Mouse (Mus musculus) forebrain, embryonic 12.5 days (tissue): ENCODE measurements at regions not wholly inside any gene's neighbourhood (a gene's known extent, or its start where the extent isn't known, plus 50 kb on each side); places are given as distances from the start of the nearest gene placed in this dataset.
A peak's percentile ranks its signal among the peaks of the same experiment; 100 is the strongest.

ENCODE experiments used
- ATAC-seq: fragments of 200-750 bp; cut with Nextera tagmentation; 2 replicates; pipeline ENCODE4 v1.8.0; 2017; ENCODE audit warnings: moderate TSS enrichment; ENCODE audit not compliant: low FRiP score
- H3K27ac ChIP-seq: fragments of 300-500 bp; sonication (generic); 2 replicates; pipeline ENCODE4 v1.5.1; 2016; ENCODE audit warnings: mild to moderate bottlenecking
- H3K27me3 ChIP-seq: fragments of 300-500 bp; sonication (generic); 2 replicates; pipeline ENCODE4 v1.6.1; 2016; ENCODE audit warnings: mild to moderate bottlenecking
- H3K36me3 ChIP-seq: fragments of 300-500 bp; sonication (generic); replicated peaks from 2 replicates; pipeline ENCODE4 v1.6.1; 2016; ENCODE audit warnings: mild to moderate bottlenecking
- H3K4me1 ChIP-seq: fragments of 300-500 bp; sonication (generic); 2 replicates; pipeline ENCODE4 v1.6.1; 2016
- H3K4me2 ChIP-seq: fragments of 300-500 bp; sonication (generic); 2 replicates; pipeline ENCODE4 v1.6.1; 2016; ENCODE audit warnings: mild to moderate bottlenecking, moderate library complexity
- H3K4me3 ChIP-seq: fragments of 300-500 bp; sonication (generic); replicated peaks from 2 replicates; pipeline ENCODE4 v1.5.1; 2016; ENCODE audit warnings: mild to moderate bottlenecking
- H3K9ac ChIP-seq: fragments of 300-500 bp; sonication (generic); 2 replicates; pipeline ENCODE4 v1.6.1; 2016; ENCODE audit warnings: mild to moderate bottlenecking
- H3K9me3 ChIP-seq: fragments of 300-500 bp; sonication (generic); 2 replicates; pipeline ENCODE4 v1.6.1; 2016
- WGBS: fragments of 180-500 bp; shearing (Covaris S2); methylation state at CpG from one replicate; pipeline ENCODE4 v1.1.7; 2016; 5-methylcytosine and 5-hydroxymethylcytosine counted together

GRCm38 (mm10) chr1:186457098-186457497 lies 248.7 kb downstream of the Tgfb2 start:
- no peak overlapping the region for H3K4me3 ChIP-seq
- no peaks in the 10 kb centered on the region for H3K9me3 ChIP-seq
- ATAC-seq: no peak
- H3K36me3 ChIP-seq: no peaks in the 10 kb centered on the region
- H3K27me3 ChIP-seq: no peaks in the 10 kb centered on the region
- 72% methylated on average over 8 of the region's 8 CpGs for WGBS
- H3K4me2 ChIP-seq: no peak overlapping the region
- no peak overlapping the region for H3K27ac ChIP-seq
- no peaks in the 10 kb centered on the region for H3K4me1 ChIP-seq
- no peak overlapping the region for H3K9ac ChIP-seq

- Histone ChIP-seq H3K4me2 (no peak overlapping the region), H3K9ac (no peak overlapping the region), H3K27ac (no peak overlapping the region), H3K27me3 (no peaks in the 10 kb centered on the region), H3K4me3 (no peak overlapping the region), H3K4me1 (no peaks in the 10 kb centered on the region), H3K9me3 (no peaks in the 10 kb centered on the region), H3K36me3 (no peaks in the 10 kb centered on the region)
- WGBS: 95% methylated on average over 3 of the region's 3 CpGs
- no peak for ATAC-seq
Measured at GRCm38 (mm10) chr1:186456131-186456530, 249.7 kb downstream of the Tgfb2 start.

- H3K27me3 ChIP-seq: no peaks in the 10 kb centered on the region
- H3K9me3 ChIP-seq: no peaks in the 10 kb centered on the region
- H3K27ac ChIP-seq: no peak overlapping the region
- no peaks in the 10 kb centered on the region for H3K4me1 ChIP-seq
- ATAC-seq: no peak
- no peak overlapping the region for H3K4me3 ChIP-seq
- no peaks in the 10 kb centered on the region for H3K36me3 ChIP-seq
- no peak overlapping the region for H3K4me2 ChIP-seq
- 77% methylated on average over 7 of the region's 7 CpGs for WGBS
- H3K9ac ChIP-seq: no peak overlapping the region
Measured at GRCm38 (mm10) chr1:186455177-186455660, 250.6 kb downstream of the Tgfb2 start.

GRCm38 (mm10) chr1:186454393-186455085 lies 251.2 kb downstream of the Tgfb2 start:
- Histone ChIP-seq H3K4me3 (no peak overlapping the region), H3K9me3 (no peaks in the 10 kb centered on the region), H3K27ac (no peak overlapping the region), H3K4me1 (no peaks in the 10 kb centered on the region), H3K27me3 (no peaks in the 10 kb centered on the region), H3K4me2 (no peak overlapping the region), H3K36me3 (no peaks in the 10 kb centered on the region), H3K9ac (no peak overlapping the region)
- 67% methylated on average over 4 of the region's 4 CpGs for WGBS
- no peak for ATAC-seq

GRCm38 (mm10) chr1:186448841-186449650 lies 256.7 kb downstream of the Tgfb2 start:
- WGBS: 50% methylated on average over 16 of the region's 16 CpGs
- H3K4me3 ChIP-seq: no peak overlapping the region

GRCm38 (mm10) chr1:186447521-186447920 lies 258.3 kb downstream of the Tgfb2 start:
- no peaks in the 10 kb centered on the region for H3K9me3 ChIP-seq

More at GRCm38 (mm10) chr1:186448841-186449650, 256.7 kb downstream of the Tgfb2 start:
- H3K27me3 ChIP-seq: no peaks in the 10 kb centered on the region
- no peak for ATAC-seq
- H3K27ac ChIP-seq: no peak overlapping the region
- no peak overlapping the region for H3K9ac ChIP-seq
- no peaks in the 10 kb centered on the region for H3K36me3 ChIP-seq
- no peak overlapping the region for H3K4me2 ChIP-seq
- H3K9me3 ChIP-seq: no peaks in the 10 kb centered on the region
- peaks cover 6% of the 10 kb centered on the region for H3K4me1 ChIP-seq

GRCm38 (mm10) chr1:186444701-186445131 lies 261.1 kb downstream of the Tgfb2 start:
- WGBS: 54% methylated on average over 5 of the region's 5 CpGs

More at GRCm38 (mm10) chr1:186447521-186447920, 258.3 kb downstream of the Tgfb2 start:
- 85% methylated on average over 1 of the region's 1 CpGs for WGBS
- Histone ChIP-seq H3K9ac (no peak overlapping the region), H3K27me3 (no peaks in the 10 kb centered on the region), H3K4me3 (no peak overlapping the region), H3K36me3 (no peaks in the 10 kb centered on the region), H3K4me1 (peaks cover 6% of the 10 kb centered on the region), H3K4me2 (no peak overlapping the region), H3K27ac (no peak overlapping the region)
- no peak for ATAC-seq

GRCm38 (mm10) chr1:186442160-186442559 lies 263.6 kb downstream of the Tgfb2 start:
- H3K4me2 ChIP-seq: no peak overlapping the region
- WGBS: 60% methylated on average over 1 of the region's 1 CpGs
- no peak overlapping the region for H3K4me3 ChIP-seq
- no peaks in the 10 kb centered on the region for H3K36me3 ChIP-seq
- H3K4me1 ChIP-seq: no peaks in the 10 kb centered on the region; the same call in 1 of the 2 replicates
- no peaks in the 10 kb centered on the region for H3K9me3 ChIP-seq
- ATAC-seq: no peak
- H3K27ac ChIP-seq: no peak overlapping the region
- H3K27me3 ChIP-seq: no peaks in the 10 kb centered on the region
- H3K9ac ChIP-seq: no peak overlapping the region

More at GRCm38 (mm10) chr1:186444701-186445131, 261.1 kb downstream of the Tgfb2 start:
- no peaks in the 10 kb centered on the region for H3K27me3 ChIP-seq
- H3K27ac ChIP-seq: no peak overlapping the region
- ATAC-seq: no peak
- no peak overlapping the region for H3K4me2 ChIP-seq
- H3K9me3 ChIP-seq: no peaks in the 10 kb centered on the region
- peaks cover 6% of the 10 kb centered on the region for H3K4me1 ChIP-seq
- no peak overlapping the region for H3K9ac ChIP-seq
- H3K36me3 ChIP-seq: no peaks in the 10 kb centered on the region
- no peak overlapping the region for H3K4me3 ChIP-seq

GRCm38 (mm10) chr1:186435336-186435972 lies 270.3 kb downstream of the Tgfb2 start:
- H3K36me3 ChIP-seq: no peaks in the 10 kb centered on the region
- no peak overlapping the region for H3K4me3 ChIP-seq
- peak overlapping the region; percentile 33; the same call in 1 of the 2 replicates for H3K27ac ChIP-seq
- H3K27me3 ChIP-seq: no peaks in the 10 kb centered on the region
- no peak overlapping the region for H3K4me2 ChIP-seq
- peak; percentile 76; the same call in 1 of the 2 replicates for ATAC-seq
- no peak overlapping the region for H3K9ac ChIP-seq
- peaks cover 28% of the 10 kb centered on the region for H3K4me1 ChIP-seq
- no peaks in the 10 kb centered on the region for H3K9me3 ChIP-seq
- 21% methylated on average over 12 of the region's 12 CpGs for WGBS

GRCm38 (mm10) chr1:186434782-186435181 lies 271.0 kb downstream of the Tgfb2 start:
- Histone ChIP-seq H3K4me2 (no peak overlapping the region), H3K36me3 (no peaks in the 10 kb centered on the region), H3K4me1 (peaks cover 28% of the 10 kb centered on the region), H3K27me3 (no peaks in the 10 kb centered on the region), H3K9ac (no peak overlapping the region), H3K27ac (peak overlapping the region; percentile 65; the same call in 1 of the 2 replicates), H3K4me3 (no peak overlapping the region), H3K9me3 (no peaks in the 10 kb centered on the region)
- ATAC-seq: no peak
- WGBS: 63% methylated on average over 9 of the region's 9 CpGs

- H3K9ac ChIP-seq: no peak overlapping the region
- H3K27ac ChIP-seq: peak overlapping the region; percentile 65; the same call in 1 of the 2 replicates
- H3K27me3 ChIP-seq: no peaks in the 10 kb centered on the region
- no peak overlapping the region for H3K4me3 ChIP-seq
- no peak for ATAC-seq
- no peak overlapping the region for H3K4me2 ChIP-seq
- H3K4me1 ChIP-seq: peaks cover 28% of the 10 kb centered on the region
- WGBS: 43% methylated on average over 2 of the region's 2 CpGs
- no peaks in the 10 kb centered on the region for H3K36me3 ChIP-seq
- H3K9me3 ChIP-seq: no peaks in the 10 kb centered on the region
Measured at GRCm38 (mm10) chr1:186434007-186434406, 271.8 kb downstream of the Tgfb2 start.

- ATAC-seq: peak; percentile 72
- H3K36me3 ChIP-seq: no peaks in the 10 kb centered on the region
- no peak overlapping the region for H3K4me2 ChIP-seq
- no peaks in the 10 kb centered on the region for H3K9me3 ChIP-seq
- no peak overlapping the region for H3K4me3 ChIP-seq
- no peak overlapping the region for H3K9ac ChIP-seq
- H3K27ac ChIP-seq: peak overlapping the region; percentile 71
- peaks cover 28% of the 10 kb centered on the region for H3K4me1 ChIP-seq
- 64% methylated on average over 7 of the region's 7 CpGs for WGBS
- H3K27me3 ChIP-seq: no peaks in the 10 kb centered on the region
Measured at GRCm38 (mm10) chr1:186433169-186433665, 272.6 kb downstream of the Tgfb2 start.
